Mouse (Mus musculus): ENCODE results near the gene Ccdc90b. TPM values are rescaled to one million over a fixed set of nuclear protein-coding genes. Genes with fewer than 3 reads are reported as not detected.

The Ccdc90b gene
- polyA plus RNA-seq, 1 experiment from 2014 or later = 44.4 TPM

DNA sequence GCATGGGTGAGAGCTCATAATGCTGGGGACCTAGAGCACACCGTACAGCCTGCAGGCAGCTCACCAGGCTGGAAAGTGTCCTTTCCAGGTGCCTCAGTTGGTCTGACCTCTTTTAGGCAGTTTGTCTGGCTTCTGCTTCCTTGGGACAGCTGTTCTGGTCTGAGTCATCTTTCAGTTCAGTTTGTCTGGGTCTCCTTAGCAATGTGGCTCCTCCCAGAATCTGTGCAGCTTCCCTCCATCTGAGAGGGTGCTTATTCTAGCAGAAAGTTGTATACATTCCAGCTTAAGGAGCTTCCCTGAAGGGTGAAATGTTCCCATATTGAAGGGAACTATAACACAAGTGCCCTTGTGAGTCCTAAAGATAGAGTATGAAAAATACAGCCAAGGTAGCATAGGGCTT, 5.8 kb downstream of the Ccdc90b start:
- H3K9ac ChIP-seq (ENCODE audit: low read length) = no peak overlapping the region
- H3K4me1 ChIP-seq (replicated peaks; ENCODE audit: control insufficient read depth, insufficient read depth, low read length) = peaks cover 4% of the 10 kb centered on the region
- no peak for ATAC-seq (ENCODE audit: low read depth)
- no peaks in the 10 kb centered on the region for H3K9me3 ChIP-seq (ENCODE audit: control insufficient read depth, low read length)
- no peaks in the 10 kb centered on the region for H3K27me3 ChIP-seq (ENCODE audit: control insufficient read depth, insufficient read depth, low read depth, low read length)
- H3K27ac ChIP-seq (ENCODE audit: low read length) = no peak overlapping the region
- H3K4me3 ChIP-seq (ENCODE audit: low read length) = no peak overlapping the region
- H3K36me3 ChIP-seq (ENCODE audit: control insufficient read depth, insufficient read depth, low read length) = no peaks in the 10 kb centered on the region
- 90% methylated on average over 1 of the region's 1 CpGs for WGBS
- H3K4me2 ChIP-seq (ENCODE audit: low read depth, low read length) = no peak overlapping the region

DNA sequence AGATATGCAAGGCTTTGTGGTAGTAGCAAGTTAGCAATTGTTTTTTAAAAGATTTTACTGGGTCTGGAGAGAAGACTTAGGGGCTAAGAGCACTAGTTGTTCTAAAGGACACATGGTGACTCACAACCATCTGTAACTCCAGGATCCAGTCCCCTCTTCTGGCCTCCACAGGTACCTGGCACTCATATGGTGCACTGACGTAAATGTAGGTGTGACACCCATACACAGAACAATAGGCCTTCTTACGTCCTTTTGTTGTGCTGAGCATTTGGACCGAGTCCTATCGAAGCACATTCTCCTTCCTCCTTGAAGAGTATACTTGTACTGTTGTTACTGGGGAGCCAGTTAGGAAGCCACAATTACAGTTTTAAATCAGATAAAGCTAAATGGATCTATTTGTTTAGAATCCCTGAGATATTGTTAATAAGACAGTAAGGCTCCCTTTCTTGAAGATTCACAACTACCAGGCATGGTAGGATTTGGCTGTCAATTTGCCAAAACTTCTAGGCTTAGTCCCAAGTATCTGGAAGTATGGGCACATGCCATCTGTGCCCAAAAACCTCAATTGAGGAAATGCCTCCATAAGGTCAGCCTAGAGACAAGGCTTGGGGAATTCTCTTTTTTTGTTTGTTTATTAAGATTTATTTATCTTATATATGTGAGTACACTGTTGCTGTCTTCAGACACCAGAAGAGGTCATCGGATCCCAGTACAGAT, 19.7 kb downstream of the Ccdc90b start:
- no peaks in the 10 kb centered on the region for H3K27me3 ChIP-seq (ENCODE audit: control insufficient read depth, insufficient read depth, low read depth, low read length)
- no peaks in the 10 kb centered on the region for H3K9me3 ChIP-seq (ENCODE audit: control insufficient read depth, low read length)
- H3K4me3 ChIP-seq (ENCODE audit: low read length) = no peak overlapping the region
- no peaks in the 10 kb centered on the region for H3K4me1 ChIP-seq (replicated peaks; ENCODE audit: control insufficient read depth, insufficient read depth, low read length)
- H3K36me3 ChIP-seq (ENCODE audit: control insufficient read depth, insufficient read depth, low read length) = 0 out of 2 replicates have a peak, but pooled peaks cover 6% of the 10 kb centered on the region
- H3K9ac ChIP-seq (ENCODE audit: low read length) = no peak overlapping the region
- 82% methylated on average over 5 of the region's 5 CpGs for WGBS
- no peak overlapping the region for H3K4me2 ChIP-seq (ENCODE audit: low read depth, low read length)
- ATAC-seq (ENCODE audit: low read depth) = no peak
- no peak overlapping the region for H3K27ac ChIP-seq (ENCODE audit: low read length)

DNA sequence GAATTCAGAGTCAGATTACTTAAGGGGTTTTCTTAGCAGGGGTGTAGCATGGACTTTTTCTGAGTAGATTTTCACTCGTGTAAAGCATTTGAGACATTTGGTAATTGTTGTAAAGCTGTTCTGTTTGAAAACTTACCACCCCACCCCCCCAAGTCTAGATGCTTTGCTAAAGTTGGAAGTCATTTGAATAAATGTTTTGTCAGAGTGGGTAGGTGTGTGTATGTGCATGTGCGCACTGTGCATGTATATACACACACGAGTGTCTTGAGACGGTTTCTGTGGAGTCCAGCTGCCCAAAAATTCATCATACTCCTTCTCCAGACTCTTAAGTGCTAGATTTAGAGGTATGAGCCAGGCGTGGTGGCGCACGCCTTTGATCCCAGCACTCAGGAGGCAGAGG, 22.6 kb downstream of the Ccdc90b start:
- Histone ChIP-seq H3K9me3 (ENCODE audit: control insufficient read depth, low read length) (no peaks in the 10 kb centered on the region), H3K36me3 (ENCODE audit: control insufficient read depth, insufficient read depth, low read length) (0 out of 2 replicates have a peak, but pooled peaks cover 2% of the 10 kb centered on the region), H3K4me2 (ENCODE audit: low read depth, low read length) (no peak overlapping the region), H3K9ac (ENCODE audit: low read length) (no peak overlapping the region), H3K4me1 (replicated peaks; ENCODE audit: control insufficient read depth, insufficient read depth, low read length) (no peaks in the 10 kb centered on the region), H3K4me3 (ENCODE audit: low read length) (no peak overlapping the region), H3K27ac (ENCODE audit: low read length) (no peak overlapping the region), H3K27me3 (ENCODE audit: control insufficient read depth, insufficient read depth, low read depth, low read length) (no peaks in the 10 kb centered on the region)
- no peak for ATAC-seq (ENCODE audit: low read depth)
- 85% methylated on average over 7 of the region's 7 CpGs for WGBS

DNA sequence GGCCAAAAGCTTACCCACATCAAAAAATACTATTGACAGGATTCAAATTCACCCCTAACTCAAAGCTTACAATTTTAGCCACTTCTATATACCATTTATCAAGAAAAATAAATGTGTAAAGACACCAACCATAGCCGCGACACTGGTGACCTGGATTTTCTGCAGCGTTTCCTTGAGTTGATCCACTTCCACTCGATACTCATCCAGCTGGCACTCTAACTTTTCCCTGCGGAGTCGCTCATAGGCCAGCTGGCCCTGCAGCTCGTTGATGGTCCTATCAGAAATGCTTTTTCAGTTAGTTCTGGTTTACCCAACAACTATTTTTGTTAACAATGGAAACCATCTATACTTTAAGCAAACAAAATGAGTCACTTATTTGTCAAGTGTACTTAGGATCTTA, 29.0 kb downstream of the Ccdc90b start:
- Histone ChIP-seq H3K27me3 (ENCODE audit: control insufficient read depth, insufficient read depth, low read depth, low read length) (no peaks in the 10 kb centered on the region), H3K4me3 (ENCODE audit: low read length) (no peak overlapping the region), H3K4me1 (replicated peaks; ENCODE audit: control insufficient read depth, insufficient read depth, low read length) (no peaks in the 10 kb centered on the region), H3K36me3 (ENCODE audit: control insufficient read depth, insufficient read depth, low read length) (no peaks in the 10 kb centered on the region), H3K27ac (ENCODE audit: low read length) (no peak overlapping the region), H3K4me2 (ENCODE audit: low read depth, low read length) (no peak overlapping the region), H3K9ac (ENCODE audit: low read length) (no peak overlapping the region), H3K9me3 (ENCODE audit: control insufficient read depth, low read length) (no peaks in the 10 kb centered on the region)
- 85% methylated on average over 7 of the region's 7 CpGs for WGBS
- ATAC-seq (ENCODE audit: low read depth) = no peak

DNA sequence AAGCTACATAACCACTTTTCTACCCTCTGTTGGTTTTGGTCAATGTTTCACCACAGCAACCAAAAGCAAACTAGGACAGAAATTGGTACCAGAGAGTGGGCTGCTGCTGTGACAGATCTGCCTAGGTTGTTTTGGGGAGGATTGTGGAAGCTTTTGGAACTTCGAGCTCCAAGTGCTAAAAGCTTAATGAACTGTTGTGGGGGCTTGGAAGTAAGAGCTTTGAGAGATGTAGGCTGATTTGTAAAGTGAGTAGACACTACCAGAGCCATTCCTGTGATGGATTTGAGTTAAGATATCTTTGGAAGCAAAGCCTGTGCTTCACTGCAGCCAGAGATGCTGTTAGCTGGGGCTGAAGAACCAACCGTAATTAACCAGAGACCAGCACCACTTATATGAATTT, 29.9 kb downstream of the Ccdc90b start:
- no peak overlapping the region for H3K4me2 ChIP-seq (ENCODE audit: low read depth, low read length)
- no peak for ATAC-seq (ENCODE audit: low read depth)
- no peak overlapping the region for H3K9ac ChIP-seq (ENCODE audit: low read length)
- WGBS = 76% methylated on average over 2 of the region's 2 CpGs
- no peaks in the 10 kb centered on the region for H3K9me3 ChIP-seq (ENCODE audit: control insufficient read depth, low read length)
- H3K27ac ChIP-seq (ENCODE audit: low read length) = no peak overlapping the region
- H3K4me1 ChIP-seq (replicated peaks; ENCODE audit: control insufficient read depth, insufficient read depth, low read length) = no peaks in the 10 kb centered on the region
- no peaks in the 10 kb centered on the region for H3K36me3 ChIP-seq (ENCODE audit: control insufficient read depth, insufficient read depth, low read length)
- no peaks in the 10 kb centered on the region for H3K27me3 ChIP-seq (ENCODE audit: control insufficient read depth, insufficient read depth, low read depth, low read length)
- no peak overlapping the region for H3K4me3 ChIP-seq (ENCODE audit: low read length)

DNA sequence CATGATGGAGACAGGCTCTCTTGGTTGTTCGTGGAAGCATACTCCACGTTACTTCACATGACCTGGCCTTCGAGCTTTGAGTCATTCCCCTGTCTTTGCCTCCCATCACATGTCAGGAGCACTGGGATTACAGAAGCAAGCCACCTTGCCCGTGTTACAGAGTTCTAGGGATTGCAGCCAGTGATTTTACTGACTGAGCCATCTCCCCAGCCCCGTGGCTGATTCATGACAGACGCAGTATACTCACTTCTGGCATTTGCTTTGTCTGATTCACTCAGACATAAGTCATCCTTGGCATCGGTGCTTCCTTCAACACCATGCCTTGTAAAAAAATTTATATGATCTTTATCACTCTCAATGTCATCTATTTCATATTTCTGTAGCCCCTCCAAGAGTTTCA, 44.0 kb downstream of the Ccdc90b start:
- no peak for ATAC-seq (ENCODE audit: low read depth)
- Histone ChIP-seq H3K4me1 (replicated peaks; ENCODE audit: control insufficient read depth, insufficient read depth, low read length) (no peaks in the 10 kb centered on the region), H3K36me3 (ENCODE audit: control insufficient read depth, insufficient read depth, low read length) (peaks cover 3% of the 10 kb centered on the region; the same call in 1 of the 2 replicates), H3K9ac (ENCODE audit: low read length) (no peak overlapping the region), H3K27me3 (ENCODE audit: control insufficient read depth, insufficient read depth, low read depth, low read length) (no peaks in the 10 kb centered on the region), H3K27ac (ENCODE audit: low read length) (no peak overlapping the region), H3K9me3 (ENCODE audit: control insufficient read depth, low read length) (no peaks in the 10 kb centered on the region), H3K4me3 (ENCODE audit: low read length) (no peak overlapping the region), H3K4me2 (ENCODE audit: low read depth, low read length) (no peak overlapping the region)
- 86% methylated on average over 7 of the region's 7 CpGs for WGBS

DNA sequence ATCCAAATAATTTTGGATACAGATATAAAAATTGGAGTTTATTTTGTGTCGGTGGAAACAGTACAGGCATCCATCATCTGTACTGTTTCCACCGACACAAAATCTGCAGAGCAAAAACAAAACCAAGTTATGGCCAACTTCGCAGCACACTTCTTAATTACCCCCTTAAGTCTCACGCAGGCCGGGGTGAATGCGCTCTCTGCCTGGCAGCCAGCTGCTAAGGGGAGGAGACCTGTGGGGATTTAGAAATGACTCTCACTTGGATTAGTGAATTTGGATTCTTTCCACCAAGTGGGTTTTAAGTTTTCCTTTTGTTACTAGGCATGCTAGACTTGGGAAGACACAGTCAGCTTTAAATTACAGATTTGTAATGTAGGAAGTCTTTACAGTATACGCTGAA, 49.9 kb downstream of the Ccdc90b start:
- Histone ChIP-seq H3K4me2 (ENCODE audit: low read depth, low read length) (no peak overlapping the region), H3K4me3 (ENCODE audit: low read length) (no peak overlapping the region), H3K4me1 (replicated peaks; ENCODE audit: control insufficient read depth, insufficient read depth, low read length) (no peaks in the 10 kb centered on the region), H3K27me3 (ENCODE audit: control insufficient read depth, insufficient read depth, low read depth, low read length) (no peaks in the 10 kb centered on the region), H3K27ac (ENCODE audit: low read length) (no peak overlapping the region), H3K9me3 (ENCODE audit: control insufficient read depth, low read length) (no peaks in the 10 kb centered on the region), H3K9ac (ENCODE audit: low read length) (no peak overlapping the region), H3K36me3 (ENCODE audit: control insufficient read depth, insufficient read depth, low read length) (no peaks in the 10 kb centered on the region)
- WGBS = 66% methylated on average over 7 of the region's 7 CpGs
- ATAC-seq (ENCODE audit: low read depth) = no peak

DNA sequence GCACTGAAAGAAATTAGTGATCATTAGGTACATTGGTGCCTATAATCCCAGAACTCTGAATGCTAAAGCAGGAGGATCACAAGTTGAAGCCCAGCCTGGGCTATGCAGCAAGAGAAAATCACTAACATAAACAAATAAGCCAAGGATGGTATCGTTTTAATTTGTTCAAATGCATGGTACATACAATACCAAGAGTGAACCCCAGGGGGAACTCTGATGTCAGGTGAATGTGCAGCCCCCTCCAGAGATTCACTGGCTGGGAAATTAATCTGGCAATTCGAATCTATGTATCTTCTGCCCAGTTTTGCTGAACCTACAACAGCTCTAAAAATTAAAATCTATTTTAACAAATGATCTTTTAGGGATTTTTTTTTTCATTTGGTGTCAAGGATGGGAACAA, 63.5 kb downstream of the Ccdc90b start:
- 51% methylated on average over 2 of the region's 2 CpGs for WGBS
- Histone ChIP-seq H3K4me2 (ENCODE audit: low read depth, low read length) (no peak overlapping the region), H3K27ac (ENCODE audit: low read length) (no peak overlapping the region), H3K9ac (ENCODE audit: low read length) (no peak overlapping the region), H3K36me3 (ENCODE audit: control insufficient read depth, insufficient read depth, low read length) (no peaks in the 10 kb centered on the region), H3K27me3 (ENCODE audit: control insufficient read depth, insufficient read depth, low read depth, low read length) (no peaks in the 10 kb centered on the region), H3K4me3 (ENCODE audit: low read length) (no peak overlapping the region), H3K9me3 (ENCODE audit: control insufficient read depth, low read length) (no peaks in the 10 kb centered on the region), H3K4me1 (replicated peaks; ENCODE audit: control insufficient read depth, insufficient read depth, low read length) (no peaks in the 10 kb centered on the region)
- ATAC-seq (ENCODE audit: low read depth) = no peak

DNA sequence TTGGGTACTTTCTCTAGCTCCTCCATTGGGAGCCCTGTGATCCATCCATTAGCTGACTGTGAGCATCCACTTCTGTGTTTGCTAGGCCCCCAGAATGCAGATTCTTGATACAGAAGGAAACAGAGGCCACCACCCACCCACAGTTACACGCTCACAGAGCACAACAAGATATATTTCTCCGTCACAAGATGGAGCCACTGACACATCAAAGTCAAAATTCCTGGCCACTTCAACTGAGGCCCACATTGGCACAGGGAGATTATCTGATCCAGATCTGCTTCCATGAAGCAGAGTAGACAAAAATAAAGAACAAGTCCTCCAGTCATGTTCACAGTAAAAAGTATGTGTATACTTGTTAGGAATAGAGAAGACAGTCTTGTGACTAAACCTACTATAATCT, 69.2 kb downstream of the Ccdc90b start:
- no peak overlapping the region for H3K27ac ChIP-seq (ENCODE audit: low read length)
- 39% methylated on average over 2 of the region's 2 CpGs for WGBS

More for the DNA sequence above, 69.2 kb downstream of the Ccdc90b start:
- ATAC-seq (ENCODE audit: low read depth) = no peak
- Histone ChIP-seq H3K9ac (ENCODE audit: low read length) (no peak overlapping the region), H3K4me3 (ENCODE audit: low read length) (no peak overlapping the region), H3K27me3 (ENCODE audit: control insufficient read depth, insufficient read depth, low read depth, low read length) (no peaks in the 10 kb centered on the region), H3K4me2 (ENCODE audit: low read depth, low read length) (no peak overlapping the region), H3K9me3 (ENCODE audit: control insufficient read depth, low read length) (no peaks in the 10 kb centered on the region), H3K4me1 (replicated peaks; ENCODE audit: control insufficient read depth, insufficient read depth, low read length) (no peaks in the 10 kb centered on the region), H3K36me3 (ENCODE audit: control insufficient read depth, insufficient read depth, low read length) (no peaks in the 10 kb centered on the region)

Measured in lung, embryonic 16.5 days (tissue).